Mouse (Mus musculus): ENCODE results near the gene Hist1h4i.

Gene Hist1h4i

GRCm38 (mm10) chr13:22036986-22037385 lies 4.2 kb downstream of the Hist1h4i start:
- DNase-seq (ENCODE audit: low read depth, low spot score), result no peak

GRCm38 (mm10) chr13:22036149-22036956 lies 4.8 kb downstream of the Hist1h4i start:
- no peak for DNase-seq (ENCODE audit: low read depth, low spot score)

- peak; percentile 87 for DNase-seq (ENCODE audit: low read depth, low spot score)
Measured at GRCm38 (mm10) chr13:22035267-22036148, 5.7 kb downstream of the Hist1h4i start, which contains the start of the genes Hist1h2ah and Hist1h2bk. Hist1h2ah (minus strand) TSS chr13:22035568. Hist1h2bk (plus strand) TSS chr13:22035870.

GRCm38 (mm10) chr13:22034443-22035266 lies 6.5 kb downstream of the Hist1h4i start:
- no peak for DNase-seq (ENCODE audit: low read depth, low spot score)

- DNase-seq (ENCODE audit: low read depth, low spot score), result no peak
Measured at GRCm38 (mm10) chr13:22033741-22034442, 7.3 kb downstream of the Hist1h4i start.

- DNase-seq (ENCODE audit: low read depth, low spot score), result no peak
Measured at GRCm38 (mm10) chr13:22030493-22030892, 10.7 kb downstream of the Hist1h4i start.

GRCm38 (mm10) chr13:22029928-22030327 lies 11.2 kb downstream of the Hist1h4i start:
- no peak for DNase-seq (ENCODE audit: low read depth, low spot score)

GRCm38 (mm10) chr13:22028673-22029460 lies 12.3 kb downstream of the Hist1h4i start:
- DNase-seq (ENCODE audit: low read depth, low spot score), result peak; percentile 89

- no peak for DNase-seq (ENCODE audit: low read depth, low spot score)
Measured at GRCm38 (mm10) chr13:22026058-22027031, 14.8 kb downstream of the Hist1h4i start.

- peak; percentile 87 for DNase-seq (ENCODE audit: low read depth, low spot score)
Measured at GRCm38 (mm10) chr13:22022241-22022640, 18.9 kb downstream of the Hist1h4i start.

- DNase-seq (ENCODE audit: low read depth, low spot score), result no peak
Measured at GRCm38 (mm10) chr13:22021581-22021980, 19.6 kb downstream of the Hist1h4i start.

- DNase-seq (ENCODE audit: low read depth, low spot score), result no peak
Measured at GRCm38 (mm10) chr13:22020901-22021339, 20.2 kb downstream of the Hist1h4i start.

- no peak for DNase-seq (ENCODE audit: low read depth, low spot score)
Measured at GRCm38 (mm10) chr13:22019934-22020835, 21.0 kb downstream of the Hist1h4i start.

GRCm38 (mm10) chr13:22015479-22016450 lies 25.4 kb downstream of the Hist1h4i start:
- peak; percentile 83 for DNase-seq (ENCODE audit: low read depth, low spot score)

GRCm38 (mm10) chr13:22014411-22014845 lies 26.7 kb downstream of the Hist1h4i start:
- no peak for DNase-seq (ENCODE audit: low read depth, low spot score)

GRCm38 (mm10) chr13:22013716-22014115 lies 27.4 kb downstream of the Hist1h4i start:
- no peak for DNase-seq (ENCODE audit: low read depth, low spot score)

All from embryo, embryonic 11.5 days (tissue).